Mouse (Mus musculus) midbrain, postnatal 0 days (tissue): ENCODE measurements around the gene Tekt1. TPM values are rescaled to one million over a fixed set of nuclear protein-coding genes. Genes with fewer than 3 reads are reported as not detected.

Experiments used
- ATAC-seq: fragments of 200-750 bp; cut with Nextera tagmentation; 2 replicates; pipeline ENCODE4 v1.8.0; 2017; ENCODE audit warnings: moderate number of reproducible peaks, mild to moderate bottlenecking, moderate TSS enrichment, moderate library complexity; ENCODE audit not compliant: low FRiP score
- DNase-seq: peaks from one replicate; pipeline ENCODE4 v3.0.0-alpha.2; 2015; ENCODE audit warnings: low spot score
- H3K27ac ChIP-seq: fragments of 300-500 bp; sonication (generic); 2 replicates; pipeline ENCODE4 v1.5.1; 2014; ENCODE audit warnings: low read depth, mild to moderate bottlenecking, low read length, mixed read lengths
- H3K27me3 ChIP-seq: fragments of 300-500 bp; sonication (generic); 2 replicates; pipeline ENCODE4 v1.6.1; 2014; ENCODE audit warnings: low read length, control low read depth, mixed read lengths; ENCODE audit not compliant: insufficient read depth
- H3K36me3 ChIP-seq: fragments of 300-500 bp; sonication (generic); 2 replicates; pipeline ENCODE4 v1.6.1; 2014; ENCODE audit warnings: low read length, control low read depth, mixed read lengths; ENCODE audit not compliant: insufficient read depth
- H3K4me1 ChIP-seq: fragments of 300-500 bp; sonication (generic); 2 replicates; pipeline ENCODE4 v1.6.1; 2014; ENCODE audit warnings: mild to moderate bottlenecking, control low read depth, antibody characterized with exemption, low read length, mixed read lengths; ENCODE audit not compliant: insufficient read depth
- H3K4me2 ChIP-seq: fragments of 300-500 bp; sonication (generic); 2 replicates; pipeline ENCODE4 v1.6.1; 2014; ENCODE audit warnings: low read depth, mild to moderate bottlenecking, low read length, mixed read lengths; ENCODE audit not compliant: poor library complexity, severe bottlenecking
- H3K4me3 ChIP-seq: fragments of 300-500 bp; sonication (generic); 2 replicates; pipeline ENCODE4 v1.5.1; 2014; ENCODE audit warnings: low read depth, mild to moderate bottlenecking, low read length, moderate library complexity
- H3K9ac ChIP-seq: fragments of 300-500 bp; sonication (generic); replicated peaks from 2 replicates; pipeline ENCODE4 v1.6.1; 2014; ENCODE audit warnings: mild to moderate bottlenecking, low read length, moderate library complexity, mixed read lengths; ENCODE audit not compliant: poor library complexity, severe bottlenecking
- H3K9me3 ChIP-seq: fragments of 300-500 bp; sonication (generic); 2 replicates; pipeline ENCODE4 v1.6.1; 2016; ENCODE audit warnings: low read length, control low read depth
- CTCF ChIP-seq: IDR thresholded peaks from 2 replicates; pipeline ENCODE4 v1.5.1; 2016; ENCODE audit warnings: antibody characterized with exemption, mild to moderate bottlenecking
- WGBS: fragments of 180-500 bp; shearing (Covaris S2); extraction: QIAGEN DNeasy Blood & Tissue Kit; methylation state at CpG from one replicate; pipeline ENCODE4 v1.1.7; 2014; 5-methylcytosine and 5-hydroxymethylcytosine counted together
- polyA plus RNA-seq: library from polyadenylated mRNA; unstranded; fragments of >200 nt; fragmentation: Nextera tagmentation; extraction: Ambion mirVana; gene quantifications from 2 replicates; pipeline ENCODE4 v1.2.1, GENCODE M21; 2015
- total RNA-seq: library from RNA; depleted of rRNA; stranded (reverse); fragments of >200 nt; gene quantifications from 2 replicates; pipeline ENCODE4 v1.2.3, GENCODE M21; 2014

The Tekt1 gene
- total and polyA plus RNA-seq, 2 experiments from 2014 or later = 6.9 to 10.3 TPM

GRCm38 (mm10) chr11:72394694-72395093, 32.5 kb upstream of the Tekt1 start:
- no peak for DNase-seq
- no peaks in the 10 kb centered on the region for H3K9me3 ChIP-seq
- TF ChIP-seq CTCF = no peak
- H3K4me1 ChIP-seq = no peaks in the 10 kb centered on the region
- ATAC-seq = no peak
- 81% methylated on average over 2 of the region's 2 CpGs for WGBS
- no peak overlapping the region for H3K27ac ChIP-seq
- H3K9ac ChIP-seq = no peak overlapping the region
- H3K4me3 ChIP-seq = no peak overlapping the region
- 0 out of 2 replicates have a peak, but pooled peaks cover 4% of the 10 kb centered on the region for H3K36me3 ChIP-seq
- H3K4me2 ChIP-seq = no peak overlapping the region
- H3K27me3 ChIP-seq = no peaks in the 10 kb centered on the region

GRCm38 (mm10) chr11:72393669-72394068, 31.4 kb upstream of the Tekt1 start:
- Histone ChIP-seq H3K27me3 (no peaks in the 10 kb centered on the region), H3K36me3 (no peaks in the 10 kb centered on the region), H3K4me1 (no peaks in the 10 kb centered on the region), H3K27ac (no peak overlapping the region), H3K4me2 (no peak overlapping the region), H3K9ac (no peak overlapping the region), H3K9me3 (no peaks in the 10 kb centered on the region), H3K4me3 (no peak overlapping the region)
- ATAC-seq = no peak
- peak; percentile 17 for DNase-seq
- 49% methylated on average over 5 of the region's 5 CpGs for WGBS
- TF ChIP-seq CTCF = no peak

DNA sequence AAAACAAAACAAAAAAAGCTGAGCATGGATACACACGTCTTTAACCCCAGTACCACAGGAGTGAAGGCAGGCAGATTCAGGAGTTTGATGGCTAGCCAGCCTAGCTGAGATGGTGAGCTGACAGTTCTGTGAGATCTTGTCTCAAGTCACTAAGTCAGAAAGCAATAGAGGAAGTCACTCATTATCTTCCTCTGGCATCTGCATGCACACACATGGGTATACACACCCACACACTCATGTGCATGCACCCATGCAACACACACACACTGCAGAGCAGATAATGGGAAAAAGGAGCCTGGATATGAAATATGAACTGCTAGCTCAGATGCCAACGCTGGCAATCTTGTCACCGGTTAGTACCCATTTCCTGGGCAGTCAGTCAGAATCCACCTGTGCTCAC, 31.0 kb upstream of the Tekt1 start:
- no peak overlapping the region for H3K4me3 ChIP-seq
- DNase-seq (no peak), ATAC-seq (no peak)
- H3K9ac ChIP-seq = no peak overlapping the region
- no peak overlapping the region for H3K27ac ChIP-seq
- no peak for TF ChIP-seq CTCF
- no peaks in the 10 kb centered on the region for H3K36me3 ChIP-seq
- no peak overlapping the region for H3K4me2 ChIP-seq
- WGBS = 94% methylated on average over 3 of the region's 3 CpGs
- H3K27me3 ChIP-seq = no peaks in the 10 kb centered on the region
- no peaks in the 10 kb centered on the region for H3K4me1 ChIP-seq
- H3K9me3 ChIP-seq = no peaks in the 10 kb centered on the region

- no peak for ATAC-seq
- DNase-seq = no peak
- Histone ChIP-seq H3K4me1 (no peaks in the 10 kb centered on the region), H3K36me3 (no peaks in the 10 kb centered on the region), H3K27ac (no peak overlapping the region), H3K4me3 (no peak overlapping the region), H3K9me3 (no peaks in the 10 kb centered on the region), H3K9ac (no peak overlapping the region), H3K4me2 (no peak overlapping the region), H3K27me3 (no peaks in the 10 kb centered on the region)
- no peak for TF ChIP-seq CTCF
- WGBS = 92% methylated on average over 13 of the region's 13 CpGs
Measured at GRCm38 (mm10) chr11:72391181-72391580, 28.9 kb upstream of the Tekt1 start.

DNA sequence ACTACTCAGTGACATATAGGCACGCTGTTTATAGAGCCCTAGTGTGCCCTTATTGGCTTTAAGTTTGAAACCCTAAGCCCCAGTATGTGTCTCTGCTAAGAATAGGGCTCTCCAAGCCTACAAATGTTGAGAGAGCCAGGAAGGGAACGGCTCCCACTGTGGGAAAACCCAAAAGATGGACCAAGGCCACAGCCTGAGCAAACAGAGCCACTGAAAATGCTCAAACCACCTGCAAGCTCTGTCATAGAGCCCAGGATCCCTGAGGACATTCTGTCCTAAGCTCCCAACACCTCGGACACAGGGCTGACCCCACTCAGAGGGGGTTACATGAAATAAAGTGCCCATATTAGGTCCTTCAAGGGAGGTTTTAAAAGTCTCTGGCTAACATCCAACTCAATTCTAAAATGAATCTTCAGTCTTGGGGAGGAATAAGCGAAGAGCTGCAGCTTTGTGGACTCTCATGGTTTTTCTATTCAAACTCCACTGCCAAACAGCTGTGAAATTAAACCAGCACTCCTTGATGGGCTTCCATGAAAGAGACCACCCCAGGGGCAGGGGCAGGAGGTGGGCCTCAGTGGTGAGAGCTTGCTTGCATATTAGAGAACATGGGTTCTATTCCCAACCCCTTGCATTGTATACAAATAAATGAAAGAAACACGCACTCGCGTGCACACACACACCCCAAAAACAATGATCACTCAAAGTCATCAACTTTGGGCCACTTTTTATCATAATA, 27.3 kb upstream of the Tekt1 start:
- ATAC-seq = no peak
- no peak for DNase-seq
- no peak for TF ChIP-seq CTCF
- Histone ChIP-seq H3K4me1 (no peaks in the 10 kb centered on the region), H3K36me3 (no peaks in the 10 kb centered on the region), H3K9me3 (no peaks in the 10 kb centered on the region), H3K4me2 (no peak overlapping the region), H3K9ac (no peak overlapping the region), H3K27me3 (no peaks in the 10 kb centered on the region), H3K27ac (no peak overlapping the region), H3K4me3 (no peak overlapping the region)
- 91% methylated on average over 7 of the region's 7 CpGs for WGBS

GRCm38 (mm10) chr11:72388113-72388529, 25.9 kb upstream of the Tekt1 start:
- no peak for ATAC-seq
- no peaks in the 10 kb centered on the region for H3K4me1 ChIP-seq

More at GRCm38 (mm10) chr11:72388113-72388529, 25.9 kb upstream of the Tekt1 start:
- no peaks in the 10 kb centered on the region for H3K27me3 ChIP-seq
- no peaks in the 10 kb centered on the region for H3K9me3 ChIP-seq
- H3K27ac ChIP-seq = no peak overlapping the region
- no peak overlapping the region for H3K4me3 ChIP-seq
- no peak overlapping the region for H3K4me2 ChIP-seq
- no peak overlapping the region for H3K9ac ChIP-seq
- no peak for DNase-seq
- no peak for TF ChIP-seq CTCF
- H3K36me3 ChIP-seq = no peaks in the 10 kb centered on the region
- 99% methylated on average over 6 of the region's 6 CpGs for WGBS
